Mouse (Mus musculus) midbrain, embryonic 11.5 days (tissue): ENCODE data around the gene Reps2. TPM values are rescaled to one million over a fixed set of nuclear protein-coding genes. Genes with fewer than 3 reads are reported as not detected.

Source experiments
- ATAC-seq: fragments of 200-750 bp; cut with Nextera tagmentation; 2 replicates; pipeline ENCODE4 v1.8.0; 2017; ENCODE audit warnings: moderate TSS enrichment, moderate library complexity; ENCODE audit not compliant: low FRiP score
- DNase-seq: peaks from one replicate; pipeline ENCODE4 v3.0.0; 2015; ENCODE audit warnings: low spot score; ENCODE audit errors: missing footprints
- H3K27ac ChIP-seq: fragments of 300-500 bp; sonication (generic); 2 replicates; pipeline ENCODE4 v1.5.1; 2014; ENCODE audit warnings: low read depth, low read length
- H3K27me3 ChIP-seq: fragments of 300-500 bp; sonication (generic); 2 replicates; pipeline ENCODE4 v1.6.1; 2014; ENCODE audit warnings: mild to moderate bottlenecking, low read length, moderate library complexity, mixed read lengths; ENCODE audit not compliant: control insufficient read depth, insufficient read depth
- H3K36me3 ChIP-seq: fragments of 300-500 bp; sonication (generic); 2 replicates; pipeline ENCODE4 v1.6.1; 2014; ENCODE audit warnings: mild to moderate bottlenecking, low read length, moderate library complexity, mixed read lengths; ENCODE audit not compliant: control insufficient read depth, insufficient read depth
- H3K4me1 ChIP-seq: fragments of 300-500 bp; sonication (generic); 2 replicates; pipeline ENCODE4 v1.6.1; 2014; ENCODE audit warnings: low read length; ENCODE audit not compliant: control insufficient read depth, insufficient read depth
- H3K4me2 ChIP-seq: fragments of 300-500 bp; sonication (generic); 2 replicates; pipeline ENCODE4 v1.6.1; 2014; ENCODE audit warnings: mild to moderate bottlenecking, moderate library complexity
- H3K4me3 ChIP-seq: fragments of 300-500 bp; sonication (generic); 2 replicates; pipeline ENCODE4 v1.5.1; 2014; ENCODE audit warnings: low read depth, low read length
- H3K9ac ChIP-seq: fragments of 300-500 bp; sonication (generic); 2 replicates; pipeline ENCODE4 v1.6.1; 2014; ENCODE audit warnings: low read length
- H3K9me3 ChIP-seq: fragments of 300-500 bp; sonication (generic); 2 replicates; pipeline ENCODE4 v1.6.1; 2016; ENCODE audit warnings: low read length; ENCODE audit not compliant: control insufficient read depth
- WGBS: fragments of 180-500 bp; shearing (Covaris S2); extraction: QIAGEN DNeasy Blood & Tissue Kit; methylation state at CpG from one replicate; pipeline ENCODE4 v1.1.7; 2014; 5-methylcytosine and 5-hydroxymethylcytosine counted together
- polyA plus RNA-seq: library from polyadenylated mRNA; unstranded; fragments of >200 nt; fragmentation: Nextera tagmentation; extraction: Ambion mirVana; gene quantifications from 2 replicates; pipeline ENCODE4 v1.2.1, GENCODE M21; 2014

Gene Reps2
- polyA plus RNA-seq, 1 experiment from 2014 or later = 0.70 TPM

DNA sequence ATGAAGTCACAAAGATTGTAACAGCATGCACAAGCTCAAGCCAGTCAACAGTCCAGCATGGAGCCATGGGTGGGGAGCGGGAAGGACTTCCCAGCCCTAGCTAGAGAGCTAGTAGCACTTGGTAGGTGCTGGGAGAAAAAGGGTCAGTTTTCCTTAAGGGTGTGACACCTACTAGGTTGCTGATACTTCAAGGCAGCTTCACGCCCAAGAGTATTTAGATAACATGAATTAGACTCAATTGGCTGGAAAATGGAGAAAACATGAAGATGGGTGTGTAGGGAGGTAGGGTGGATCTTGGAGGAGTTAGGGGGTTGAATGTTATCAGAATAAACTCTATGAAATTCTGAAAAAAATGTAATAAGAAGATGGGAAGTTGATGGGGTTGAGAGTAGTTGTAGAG is 37.3 kb downstream of the Reps2 start:
- Histone ChIP-seq H3K4me2 (no peak overlapping the region), H3K36me3 (no peaks in the 10 kb centered on the region), H3K27me3 (peaks cover 3% of the 10 kb centered on the region; the same call in 1 of the 2 replicates), H3K27ac (no peak overlapping the region), H3K4me1 (no peaks in the 10 kb centered on the region), H3K4me3 (no peak overlapping the region), H3K9ac (no peak overlapping the region), H3K9me3 (no peaks in the 10 kb centered on the region)
- ATAC-seq (no peak), DNase-seq (no peak)
- WGBS = 78% methylated on average over 2 of the region's 2 CpGs

- WGBS = 93% methylated on average over 3 of the region's 3 CpGs
- Histone ChIP-seq H3K36me3 (no peaks in the 10 kb centered on the region), H3K4me1 (no peaks in the 10 kb centered on the region), H3K4me3 (no peak overlapping the region), H3K9ac (no peak overlapping the region), H3K27ac (no peak overlapping the region), H3K4me2 (no peak overlapping the region), H3K27me3 (no peaks in the 10 kb centered on the region), H3K9me3 (no peaks in the 10 kb centered on the region)
- ATAC-seq (no peak), DNase-seq (no peak)
Measured at GRCm38 (mm10) chrX:162599666-162600065, 43.8 kb downstream of the Reps2 start.

- 54% methylated on average over 7 of the region's 8 CpGs for WGBS
- no peaks in the 10 kb centered on the region for H3K27me3 ChIP-seq
- H3K9ac ChIP-seq = no peak overlapping the region
- ATAC-seq = no peak
- no peaks in the 10 kb centered on the region; the same call in 1 of the 2 replicates for H3K4me1 ChIP-seq
- H3K4me2 ChIP-seq = no peak overlapping the region
- peak; percentile 78 for DNase-seq
- H3K36me3 ChIP-seq = no peaks in the 10 kb centered on the region
- no peaks in the 10 kb centered on the region for H3K9me3 ChIP-seq
- no peak overlapping the region for H3K27ac ChIP-seq
- H3K4me3 ChIP-seq = no peak overlapping the region
Measured at GRCm38 (mm10) chrX:162591005-162591801, 52.2 kb downstream of the Reps2 start.

GRCm38 (mm10) chrX:162590145-162590790 is 53.2 kb downstream of the Reps2 start:
- no peaks in the 10 kb centered on the region for H3K9me3 ChIP-seq
- H3K4me1 ChIP-seq = no peaks in the 10 kb centered on the region; the same call in 1 of the 2 replicates
- H3K36me3 ChIP-seq = no peaks in the 10 kb centered on the region
- 70% methylated on average over 6 of the region's 6 CpGs for WGBS
- DNase-seq (no peak), ATAC-seq (no peak)
- no peak overlapping the region for H3K9ac ChIP-seq
- H3K27ac ChIP-seq = no peak overlapping the region
- H3K4me2 ChIP-seq = no peak overlapping the region
- H3K27me3 ChIP-seq = no peaks in the 10 kb centered on the region
- no peak overlapping the region for H3K4me3 ChIP-seq

DNA sequence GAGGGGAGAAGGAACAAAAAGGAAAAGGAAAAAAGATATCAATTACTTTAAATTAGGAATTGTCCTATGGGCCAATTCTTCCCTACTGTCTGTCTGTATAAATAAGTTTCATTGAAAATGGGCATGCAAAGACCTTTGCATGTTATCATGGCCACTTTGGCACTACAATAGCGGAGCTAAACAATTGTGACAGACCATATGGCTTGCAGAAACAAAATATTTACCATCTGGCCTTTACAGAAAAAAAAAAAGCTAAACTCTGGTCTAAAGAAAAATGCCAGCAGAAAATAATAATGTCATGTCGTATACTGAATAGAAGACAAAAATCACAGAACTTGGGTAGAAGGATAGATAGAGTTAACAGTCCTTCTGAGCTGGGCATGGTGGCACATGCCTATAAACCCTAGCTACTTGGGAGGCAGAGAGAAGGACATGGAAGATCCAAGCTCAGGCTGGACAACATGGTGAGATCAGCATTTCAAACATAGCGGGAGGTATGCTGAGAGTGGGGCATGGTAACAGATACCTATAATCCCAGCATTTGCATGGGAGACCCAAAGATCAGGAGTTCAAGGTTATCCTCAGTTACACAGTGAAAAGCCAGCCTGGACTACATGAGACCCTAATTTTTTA is 54.2 kb downstream of the Reps2 start:
- no peak overlapping the region for H3K4me2 ChIP-seq
- H3K36me3 ChIP-seq = no peaks in the 10 kb centered on the region
- WGBS = 87% methylated on average over 3 of the region's 3 CpGs
- H3K9me3 ChIP-seq = no peaks in the 10 kb centered on the region
- DNase-seq (no peak), ATAC-seq (no peak)
- H3K4me1 ChIP-seq = peaks cover 3% of the 10 kb centered on the region; the same call in 1 of the 2 replicates
- no peak overlapping the region for H3K4me3 ChIP-seq
- H3K27ac ChIP-seq = no peak overlapping the region
- H3K9ac ChIP-seq = no peak overlapping the region
- H3K27me3 ChIP-seq = no peaks in the 10 kb centered on the region

- 52% methylated on average over 3 of the region's 3 CpGs for WGBS
- DNase-seq = no peak
- H3K27ac ChIP-seq = no peak overlapping the region
Measured at GRCm38 (mm10) chrX:162584349-162584748, 59.1 kb downstream of the Reps2 start.

GRCm38 (mm10) chrX:162580521-162580920 is 62.9 kb downstream of the Reps2 start:
- no peak overlapping the region for H3K4me3 ChIP-seq
- WGBS = 76% methylated on average over 3 of the region's 3 CpGs

More at GRCm38 (mm10) chrX:162584349-162584748, 59.1 kb downstream of the Reps2 start:
- H3K4me1 ChIP-seq = peaks cover 3% of the 10 kb centered on the region; the same call in 1 of the 2 replicates
- H3K9me3 ChIP-seq = no peaks in the 10 kb centered on the region
- ATAC-seq = no peak
- no peaks in the 10 kb centered on the region for H3K36me3 ChIP-seq
- H3K9ac ChIP-seq = no peak overlapping the region
- H3K4me2 ChIP-seq = no peak overlapping the region
- H3K27me3 ChIP-seq = peaks cover 6% of the 10 kb centered on the region
- no peak overlapping the region for H3K4me3 ChIP-seq

GRCm38 (mm10) chrX:162568439-162568838 is 75.0 kb downstream of the Reps2 start:
- WGBS = 95% methylated on average over 2 of the region's 2 CpGs
- H3K4me1 ChIP-seq = no peaks in the 10 kb centered on the region

More at GRCm38 (mm10) chrX:162580521-162580920, 62.9 kb downstream of the Reps2 start:
- no peak overlapping the region for H3K9ac ChIP-seq
- H3K27ac ChIP-seq = no peak overlapping the region
- no peaks in the 10 kb centered on the region for H3K36me3 ChIP-seq
- peaks cover 6% of the 10 kb centered on the region for H3K27me3 ChIP-seq
- no peak overlapping the region for H3K4me2 ChIP-seq
- no peak for DNase-seq
- H3K9me3 ChIP-seq = no peaks in the 10 kb centered on the region
- H3K4me1 ChIP-seq = peaks cover 3% of the 10 kb centered on the region; the same call in 1 of the 2 replicates
- no peak for ATAC-seq

DNA sequence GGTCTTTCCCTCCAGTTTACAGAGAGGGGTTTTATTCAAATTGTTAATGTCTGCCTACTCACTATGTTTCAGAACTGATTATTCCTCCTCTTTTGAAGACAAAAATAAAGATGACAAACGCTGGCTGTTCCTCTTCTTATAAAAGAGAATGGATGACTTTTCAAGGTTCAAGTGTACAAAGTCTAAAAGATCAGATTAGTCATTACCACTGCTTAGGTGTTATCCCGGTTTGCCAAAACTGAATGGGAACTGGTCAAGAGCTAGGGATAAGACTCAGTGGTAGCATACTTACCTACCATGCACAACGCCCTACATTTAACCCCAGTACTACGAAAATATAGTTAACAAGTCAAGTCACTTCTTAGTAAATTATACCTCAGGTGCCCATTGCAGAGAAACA is 77.9 kb downstream of the Reps2 start:
- no peak for DNase-seq
- no peaks in the 10 kb centered on the region for H3K4me1 ChIP-seq
- H3K27ac ChIP-seq = no peak overlapping the region
- H3K9ac ChIP-seq = no peak overlapping the region
- H3K4me3 ChIP-seq = no peak overlapping the region
- no peak for ATAC-seq
- 85% methylated on average over 4 of the region's 4 CpGs for WGBS
- H3K27me3 ChIP-seq = peaks cover 4% of the 10 kb centered on the region; the same call in 1 of the 2 replicates
- no peaks in the 10 kb centered on the region for H3K9me3 ChIP-seq
- H3K4me2 ChIP-seq = no peak overlapping the region
- no peaks in the 10 kb centered on the region for H3K36me3 ChIP-seq

More at GRCm38 (mm10) chrX:162568439-162568838, 75.0 kb downstream of the Reps2 start:
- H3K36me3 ChIP-seq = no peaks in the 10 kb centered on the region
- ATAC-seq (no peak), DNase-seq (no peak)
- H3K9me3 ChIP-seq = no peaks in the 10 kb centered on the region
- H3K27ac ChIP-seq = no peak overlapping the region
- H3K4me3 ChIP-seq = no peak overlapping the region
- no peak overlapping the region for H3K9ac ChIP-seq
- no peak overlapping the region for H3K4me2 ChIP-seq
- peaks cover 2% of the 10 kb centered on the region; the same call in 1 of the 2 replicates for H3K27me3 ChIP-seq
